Mouse (Mus musculus): ENCODE results near the gene Arpc1a.

DNA sequence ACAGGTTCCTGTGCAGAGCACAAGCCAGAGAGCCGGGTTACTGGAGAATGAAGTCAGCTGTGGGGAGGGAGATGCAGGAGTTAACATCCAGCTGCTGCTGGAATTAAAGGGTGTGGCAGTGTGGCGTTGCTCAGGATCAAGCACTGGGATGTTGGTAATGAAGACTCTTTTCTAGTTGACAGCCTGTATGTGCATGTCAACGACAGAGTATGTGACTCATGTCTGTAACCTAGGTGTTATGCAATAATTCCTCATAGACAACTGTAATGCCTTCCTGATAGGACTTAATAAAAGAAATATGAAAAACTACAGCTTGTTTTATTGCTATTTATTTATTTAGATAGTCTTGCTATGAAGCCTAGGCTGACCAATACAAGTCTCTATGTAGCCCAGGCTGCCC is 14.8 kb upstream of the Arpc1a start:
- TF ChIP-seq CTCF (IDR thresholded peaks at IDR 0.05; ENCODE audit: control insufficient read depth, insufficient read depth, low read length) (no peak), POLR2A (IDR thresholded peaks at IDR 0.05; ENCODE audit: borderline replicate concordance, control insufficient read depth, low read depth, low read length) (no peak)
